Mouse (Mus musculus): ENCODE measurements around the gene Cacna1c.

The Cacna1c gene

GRCm38 (mm10) chr6:118742701-118743100, 453.5 kb downstream of the Cacna1c start:
- no peak for DNase-seq (ENCODE audit: low spot score)

GRCm38 (mm10) chr6:118741841-118742240, 454.4 kb downstream of the Cacna1c start:
- DNase-seq (ENCODE audit: low spot score), result no peak

- peak; percentile 52 for DNase-seq (ENCODE audit: low spot score)
Measured at GRCm38 (mm10) chr6:118739961-118740599, 456.1 kb downstream of the Cacna1c start.

DNA sequence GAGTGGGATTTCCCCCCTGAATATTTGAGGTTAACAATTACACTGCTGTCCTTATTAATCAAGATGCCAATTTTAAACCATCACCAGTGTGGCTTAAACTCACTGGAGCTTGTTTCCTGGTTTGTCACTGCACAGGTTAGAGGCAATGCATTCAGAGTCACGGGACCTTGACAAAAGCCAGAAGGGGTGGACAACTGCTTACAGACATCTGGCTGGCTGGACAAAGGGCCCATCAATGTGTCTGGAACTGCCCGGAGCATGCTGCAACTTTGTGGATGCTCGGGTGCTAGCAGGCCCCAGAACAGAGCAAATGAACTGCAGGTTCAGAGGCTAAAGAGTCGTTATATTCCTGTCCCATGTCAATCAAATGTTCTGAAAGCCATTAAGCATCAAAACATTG, 456.9 kb downstream of the Cacna1c start:
- DNase-seq (ENCODE audit: low spot score), result no peak

DNA sequence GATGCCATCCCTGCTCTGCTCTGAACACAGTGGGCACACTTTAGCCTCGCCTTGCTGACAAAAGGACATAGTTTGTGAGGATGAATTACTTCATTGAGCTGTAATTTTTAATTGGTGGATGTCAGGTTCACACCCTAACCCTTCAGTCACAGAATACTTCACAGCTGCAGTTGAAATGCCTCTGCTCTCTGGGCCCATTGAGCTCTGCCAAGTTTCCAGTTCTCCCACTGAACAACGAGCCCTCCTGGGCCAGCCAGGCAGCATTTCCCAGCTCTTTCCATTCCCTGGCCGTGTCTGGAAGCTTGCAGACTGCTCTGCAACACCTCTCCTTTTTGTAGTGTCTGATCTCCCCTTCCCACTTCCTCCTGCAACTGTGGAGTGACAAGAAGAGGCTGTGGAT, 457.6 kb downstream of the Cacna1c start:
- DNase-seq (ENCODE audit: low spot score), result no peak

GRCm38 (mm10) chr6:118737078-118737477, 459.1 kb downstream of the Cacna1c start:
- DNase-seq (ENCODE audit: low spot score), result no peak

- no peak for DNase-seq (ENCODE audit: low spot score)
Measured at GRCm38 (mm10) chr6:118736491-118736890, 459.7 kb downstream of the Cacna1c start.

DNA sequence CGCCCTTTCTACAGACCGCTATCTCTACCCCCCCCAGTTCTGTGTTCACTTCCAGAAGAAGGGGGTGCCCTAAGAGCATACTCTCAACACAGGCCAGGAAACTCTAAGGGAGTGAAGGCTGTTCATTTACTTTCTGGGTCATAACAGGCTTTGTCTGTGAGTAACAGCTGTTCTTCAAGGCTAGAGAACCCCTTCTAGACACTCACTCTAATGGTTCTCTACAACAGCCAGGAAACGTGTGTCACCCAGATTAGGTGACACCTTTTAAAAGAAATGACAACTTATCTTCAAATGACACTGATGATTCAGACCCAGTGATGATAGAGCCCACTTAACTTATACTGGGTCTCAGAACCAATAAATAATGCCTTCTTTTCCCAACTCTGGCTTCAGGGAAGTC, 461.1 kb downstream of the Cacna1c start:
- DNase-seq (ENCODE audit: low spot score), result no peak

DNA sequence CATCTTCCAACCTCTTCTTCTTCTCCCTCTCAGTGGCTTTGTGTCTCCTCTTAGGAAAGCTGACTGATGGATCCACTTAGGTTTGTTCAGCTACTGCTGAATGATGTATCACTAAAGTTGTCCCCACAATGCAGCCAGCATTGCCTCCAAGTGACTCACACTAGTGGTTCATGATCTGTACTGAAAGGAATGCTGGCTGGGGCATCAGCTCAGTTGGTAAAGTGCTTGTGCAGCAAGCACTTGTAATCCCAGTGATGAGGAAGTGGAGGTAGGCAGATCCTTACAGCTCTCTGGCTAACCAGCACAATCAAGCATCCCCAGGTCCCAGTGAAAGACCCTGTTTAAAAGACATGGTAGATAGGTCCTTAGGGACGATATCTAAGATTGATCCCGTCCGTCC, 464.3 kb downstream of the Cacna1c start:
- DNase-seq (ENCODE audit: low spot score), result no peak

- DNase-seq (ENCODE audit: low spot score), result no peak
Measured at GRCm38 (mm10) chr6:118724908-118725307, 471.3 kb downstream of the Cacna1c start.

GRCm38 (mm10) chr6:118724388-118724787, 471.8 kb downstream of the Cacna1c start:
- DNase-seq (ENCODE audit: low spot score), result no peak

- no peak for DNase-seq (ENCODE audit: low spot score)
Measured at GRCm38 (mm10) chr6:118722336-118722735, 473.9 kb downstream of the Cacna1c start.

GRCm38 (mm10) chr6:118719486-118719885, 476.7 kb downstream of the Cacna1c start:
- DNase-seq (ENCODE audit: low spot score), result no peak

GRCm38 (mm10) chr6:118713286-118713685, 482.9 kb downstream of the Cacna1c start:
- no peak for DNase-seq (ENCODE audit: low spot score)

DNA sequence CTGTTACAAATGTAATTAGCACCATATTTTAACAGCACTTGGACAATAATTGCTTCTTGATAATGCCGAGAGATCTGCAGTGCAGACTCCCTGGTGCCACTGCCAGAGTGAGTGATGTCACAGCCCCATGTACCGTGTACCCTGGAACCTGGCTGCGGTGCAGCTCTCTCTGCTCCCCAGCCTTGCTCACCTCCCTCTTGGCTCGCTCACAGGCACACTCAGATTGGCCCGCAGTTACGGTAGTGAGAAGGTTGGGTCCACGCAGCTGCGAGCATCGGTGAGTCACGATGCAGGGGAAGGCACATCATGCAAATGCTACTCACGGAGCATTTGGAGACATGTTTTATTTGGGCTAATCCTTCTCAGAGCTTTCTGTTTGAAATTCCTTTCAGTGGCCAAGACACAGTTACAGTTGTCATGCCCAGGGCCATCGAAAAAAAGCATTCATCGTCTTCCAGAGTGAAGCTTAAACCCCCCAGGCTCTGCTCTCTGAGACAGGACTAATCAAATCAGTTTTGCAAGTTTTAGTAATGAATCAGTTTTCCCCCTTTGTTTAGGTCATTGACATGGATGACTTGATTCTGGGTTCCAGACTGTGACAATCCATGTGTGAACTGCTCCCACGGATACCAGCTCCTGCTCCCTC, 484.4 kb downstream of the Cacna1c start:
- DNase-seq (ENCODE audit: low spot score), result peak; percentile 4

GRCm38 (mm10) chr6:118707066-118707465, 489.2 kb downstream of the Cacna1c start:
- DNase-seq (ENCODE audit: low spot score), result no peak

- no peak for DNase-seq (ENCODE audit: low spot score)
Measured at GRCm38 (mm10) chr6:118705840-118706239, 490.4 kb downstream of the Cacna1c start.

DNA sequence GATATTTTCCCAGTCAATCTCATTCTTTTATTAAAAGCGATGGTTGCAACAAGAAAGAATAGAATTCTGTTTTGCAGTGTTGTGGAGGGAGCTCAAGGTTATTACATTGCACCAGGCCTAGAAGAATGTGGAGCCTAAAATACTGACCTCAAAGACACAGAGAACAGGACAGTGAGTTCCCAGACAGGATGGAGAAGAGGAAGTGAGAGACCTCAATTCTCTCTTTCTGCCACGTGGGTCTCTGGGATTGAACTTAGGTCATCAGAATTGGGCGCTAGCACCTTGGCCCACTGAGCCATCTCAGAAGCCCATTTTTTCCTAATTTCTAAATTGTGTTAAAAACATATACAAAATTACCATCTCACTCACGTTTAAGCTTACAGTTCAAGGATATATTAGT, 501.6 kb downstream of the Cacna1c start:
- DNase-seq (ENCODE audit: low spot score), result no peak

- no peak for DNase-seq (ENCODE audit: low spot score)
Measured at GRCm38 (mm10) chr6:118689447-118689846, 506.8 kb downstream of the Cacna1c start.

GRCm38 (mm10) chr6:118688856-118689255, 507.4 kb downstream of the Cacna1c start:
- DNase-seq (ENCODE audit: low spot score), result no peak

DNA sequence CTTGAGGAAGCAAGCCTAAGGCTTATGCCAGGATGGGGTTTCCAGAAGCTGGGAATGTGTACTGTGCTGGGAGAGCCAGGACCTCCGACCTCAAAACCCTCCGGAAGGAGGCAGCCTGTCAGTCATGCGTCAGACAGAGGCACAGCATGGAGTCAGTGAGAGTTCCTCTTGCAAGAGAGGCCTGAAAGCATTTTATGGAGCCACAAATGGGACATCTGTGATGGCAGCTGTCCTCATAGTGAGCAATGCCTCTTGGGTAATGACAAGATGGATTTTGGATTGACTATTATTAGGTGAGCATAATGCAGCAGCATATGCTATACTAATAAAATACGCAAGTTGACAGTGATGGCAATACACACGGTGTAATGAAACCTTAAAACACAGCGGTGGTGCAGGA, 515.4 kb downstream of the Cacna1c start:
- no peak for DNase-seq (ENCODE audit: low spot score)

GRCm38 (mm10) chr6:118678031-118678430, 518.2 kb downstream of the Cacna1c start:
- DNase-seq (ENCODE audit: low spot score), result no peak

DNA sequence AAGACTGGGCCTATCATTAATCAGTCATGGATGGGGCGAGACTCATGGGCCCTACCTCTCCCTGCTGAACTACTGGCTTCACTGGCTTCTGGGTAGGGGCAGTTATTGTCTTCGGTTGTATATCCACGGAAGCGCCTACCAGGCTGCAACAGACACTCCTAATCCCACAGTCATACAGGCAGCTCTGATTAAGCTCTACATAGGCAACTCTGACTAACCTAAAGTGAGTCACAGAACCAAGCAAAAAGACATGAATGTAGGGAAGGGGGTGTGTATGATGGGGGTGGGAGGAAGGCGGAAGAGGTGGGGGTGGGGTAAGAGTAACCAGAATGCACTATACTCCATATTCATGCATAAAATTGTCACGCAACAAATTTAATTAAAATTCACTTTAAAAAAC, 518.9 kb downstream of the Cacna1c start:
- no peak for DNase-seq (ENCODE audit: low spot score)

DNA sequence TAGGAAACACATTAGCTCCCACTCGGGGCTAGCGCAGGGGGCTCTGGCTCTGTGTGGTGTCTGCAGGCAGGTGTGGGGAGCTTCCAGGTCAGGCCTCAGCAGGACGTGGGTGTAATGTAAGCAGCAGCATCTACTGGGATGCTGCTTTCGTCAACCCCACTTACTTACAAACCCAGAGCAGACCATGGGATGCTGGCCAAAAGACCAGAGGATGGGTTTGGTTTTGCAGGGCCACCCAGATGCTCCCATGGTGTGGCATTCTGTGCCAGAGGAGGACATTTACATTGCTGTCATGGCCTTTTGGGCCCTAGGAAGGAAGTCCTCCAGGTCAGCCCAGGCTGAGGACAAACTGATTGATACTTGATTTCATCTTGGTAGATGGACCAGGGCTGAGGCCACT, 521.4 kb downstream of the Cacna1c start:
- DNase-seq (ENCODE audit: low spot score), result no peak

Measured in urinary bladder, postnatal 14 days (tissue).